Mouse (Mus musculus): ENCODE measurements around the gene Treml2.
"Not testable (repeated sequence)": the region's sequence is repeated elsewhere in the genome, so short reads cannot be mapped to it uniquely, and the experiment has no call there.

Treml2 gene

GRCm38 (mm10) chr17:48347287-48347686, 48.0 kb downstream of the Treml2 start:
- DNase-seq (ENCODE audit: low spot score) = no peak

GRCm38 (mm10) chr17:48350681-48351193, 51.4 kb downstream of the Treml2 start:
- no peak for DNase-seq (ENCODE audit: low spot score)

GRCm38 (mm10) chr17:48352976-48353375, 53.7 kb downstream of the Treml2 start:
- DNase-seq (ENCODE audit: low spot score) = not testable (repeated sequence)

GRCm38 (mm10) chr17:48355822-48356221, 56.5 kb downstream of the Treml2 start:
- no peak for DNase-seq (ENCODE audit: low spot score)

GRCm38 (mm10) chr17:48357892-48358291, 58.6 kb downstream of the Treml2 start:
- no peak for DNase-seq (ENCODE audit: low spot score)

GRCm38 (mm10) chr17:48359616-48360015, 60.3 kb downstream of the Treml2 start, which contains the start of gene Treml1:
Gene Treml1, plus strand, starts transcription at chr17:48359916.
- DNase-seq (ENCODE audit: low spot score) = no peak

- no peak for DNase-seq (ENCODE audit: low spot score)
These were observed 61.2 kb downstream of the Treml2 start for GRCm38 (mm10) chr17:48360462-48360861.
